Mouse (Mus musculus): ENCODE results near the gene Pknox1. TPM values are rescaled to one million over a fixed set of nuclear protein-coding genes. Genes with fewer than 3 reads are reported as not detected.

Pknox1 gene
- polyA plus RNA-seq, 1 experiment from 2014 or later = 21.5 TPM

DNA sequence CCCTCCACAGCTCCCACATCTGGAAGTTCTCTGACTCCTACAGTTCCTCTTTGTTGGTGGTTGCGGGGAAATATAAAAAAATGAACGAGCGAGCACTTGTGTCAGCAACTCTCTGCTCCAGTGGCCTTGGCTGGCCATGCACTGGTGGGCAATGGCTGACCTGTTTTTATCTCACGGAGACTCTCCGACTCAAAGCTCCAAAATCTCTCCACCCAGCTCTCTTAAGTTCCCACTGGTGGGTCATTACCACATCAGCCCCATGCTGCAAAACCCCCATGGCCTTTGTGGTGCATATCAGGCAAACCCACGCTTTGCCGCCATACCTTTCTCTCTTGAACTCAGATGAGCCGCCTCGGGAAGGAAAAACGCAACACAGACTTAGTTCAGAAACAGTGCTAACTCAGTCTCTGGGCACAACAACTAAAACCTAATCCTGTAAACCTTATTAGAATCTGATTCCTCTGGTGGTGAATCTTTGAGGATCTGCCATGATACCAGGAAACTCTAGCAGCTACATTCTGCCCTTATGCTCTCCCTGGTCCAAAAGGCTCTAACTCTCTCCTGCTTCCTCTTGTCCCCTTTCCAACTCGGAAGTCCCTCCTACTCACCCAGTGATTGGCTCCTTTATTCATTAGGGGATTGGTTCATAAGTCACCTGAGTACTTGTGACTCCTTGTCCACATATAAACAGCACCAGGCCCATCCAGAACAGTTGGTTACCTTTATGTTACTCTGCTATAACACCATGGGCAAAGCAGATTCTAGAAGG lies 5.3 kb upstream of the Pknox1 start:
- Histone ChIP-seq H3K4me3 (replicated peaks; ENCODE audit: low read depth, low read length) (no peak overlapping the region), H3K27ac (no peak overlapping the region), H3K4me2 (ENCODE audit: low read length) (no peak overlapping the region), H3K27me3 (ENCODE audit: insufficient read depth, low read length) (no peaks in the 10 kb centered on the region), H3K4me1 (replicated peaks; ENCODE audit: insufficient read depth, low read length) (peaks cover 21% of the 10 kb centered on the region), H3K36me3 (ENCODE audit: insufficient read depth, low read length) (no peaks in the 10 kb centered on the region), H3K9me3 (replicated peaks; ENCODE audit: low read length) (no peaks in the 10 kb centered on the region), H3K9ac (ENCODE audit: low read depth, low read length) (no peak overlapping the region)
- WGBS = 79% methylated on average over 11 of the region's 11 CpGs
- DNase-seq (ENCODE audit: low spot score) (no peak), ATAC-seq (replicated peaks; ENCODE audit: low FRiP score, low read depth) (no peak)
- no peak for TF ChIP-seq CTCF (IDR thresholded peaks at IDR 0.05; ENCODE audit: low read depth)

DNA sequence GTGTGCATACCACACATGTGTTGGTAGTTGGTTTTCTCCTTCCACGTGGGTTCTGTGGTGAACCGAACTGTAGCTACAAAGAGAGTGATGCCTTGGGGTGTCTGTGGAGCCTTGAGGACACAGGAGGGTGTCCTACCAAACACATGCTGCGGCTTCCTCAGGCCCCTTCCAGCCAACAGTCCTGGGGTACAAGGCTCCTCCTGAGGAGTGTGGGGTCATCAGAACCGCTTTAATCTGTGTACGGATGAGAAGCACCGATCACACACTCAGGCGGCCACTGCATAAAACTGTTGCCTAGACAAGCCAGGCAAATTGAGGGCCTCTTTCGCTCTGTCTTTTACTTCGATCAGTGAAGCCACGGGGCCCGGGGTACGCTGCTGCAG lies 911 bp upstream of the Pknox1 start:
- DNase-seq (ENCODE audit: low spot score) (no peak), ATAC-seq (replicated peaks; ENCODE audit: low FRiP score, low read depth) (no peak)
- Histone ChIP-seq H3K9me3 (replicated peaks; ENCODE audit: low read length) (no peaks in the 10 kb centered on the region), H3K4me3 (replicated peaks; ENCODE audit: low read depth, low read length) (peak overlapping the region; percentile 34), H3K9ac (ENCODE audit: low read depth, low read length) (peak overlapping the region; percentile 62; the same call in 1 of the 2 replicates), H3K4me1 (replicated peaks; ENCODE audit: insufficient read depth, low read length) (peaks cover 26% of the 10 kb centered on the region), H3K36me3 (ENCODE audit: insufficient read depth, low read length) (no peaks in the 10 kb centered on the region), H3K27me3 (ENCODE audit: insufficient read depth, low read length) (no peaks in the 10 kb centered on the region), H3K4me2 (ENCODE audit: low read length) (peak overlapping the region; percentile 63), H3K27ac (peak overlapping the region; percentile 86)
- 12% methylated on average over 12 of the region's 12 CpGs for WGBS
- no peak for TF ChIP-seq CTCF (IDR thresholded peaks at IDR 0.05; ENCODE audit: low read depth)

DNA sequence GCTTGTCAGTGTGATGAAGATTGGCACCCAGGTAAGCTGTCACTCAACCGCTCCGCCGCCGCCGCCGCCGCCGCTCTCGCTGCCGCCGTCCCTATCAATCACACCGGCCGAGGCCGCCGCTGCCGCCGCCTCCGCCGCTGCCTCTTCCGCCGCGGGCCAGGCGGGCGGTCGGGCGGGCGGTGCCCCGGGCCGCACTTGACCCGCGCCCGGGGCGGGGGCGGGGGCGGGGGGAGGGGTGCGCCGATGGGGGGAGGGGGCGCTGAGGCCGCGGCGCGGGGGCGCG lies 265 bp downstream of the Pknox1 start:
- DNase-seq (ENCODE audit: low spot score) = no peak
- no peaks in the 10 kb centered on the region for H3K27me3 ChIP-seq (ENCODE audit: insufficient read depth, low read length)
- H3K9ac ChIP-seq (ENCODE audit: low read depth, low read length) = peak overlapping the region; percentile 95
- no peaks in the 10 kb centered on the region for H3K9me3 ChIP-seq (replicated peaks; ENCODE audit: low read length)
- WGBS = 1% methylated on average over 29 of the region's 44 CpGs
- H3K4me1 ChIP-seq (replicated peaks; ENCODE audit: insufficient read depth, low read length) = peaks cover 25% of the 10 kb centered on the region
- no peaks in the 10 kb centered on the region for H3K36me3 ChIP-seq (ENCODE audit: insufficient read depth, low read length)
- H3K4me3 ChIP-seq (replicated peaks; ENCODE audit: low read depth, low read length) = peak overlapping the region; percentile 90
- ATAC-seq (replicated peaks; ENCODE audit: low FRiP score, low read depth) = no peak
- H3K27ac ChIP-seq = peak overlapping the region; percentile 98
- H3K4me2 ChIP-seq (ENCODE audit: low read length) = peak overlapping the region; percentile 86
- no peak for TF ChIP-seq CTCF (IDR thresholded peaks at IDR 0.05; ENCODE audit: low read depth)

DNA sequence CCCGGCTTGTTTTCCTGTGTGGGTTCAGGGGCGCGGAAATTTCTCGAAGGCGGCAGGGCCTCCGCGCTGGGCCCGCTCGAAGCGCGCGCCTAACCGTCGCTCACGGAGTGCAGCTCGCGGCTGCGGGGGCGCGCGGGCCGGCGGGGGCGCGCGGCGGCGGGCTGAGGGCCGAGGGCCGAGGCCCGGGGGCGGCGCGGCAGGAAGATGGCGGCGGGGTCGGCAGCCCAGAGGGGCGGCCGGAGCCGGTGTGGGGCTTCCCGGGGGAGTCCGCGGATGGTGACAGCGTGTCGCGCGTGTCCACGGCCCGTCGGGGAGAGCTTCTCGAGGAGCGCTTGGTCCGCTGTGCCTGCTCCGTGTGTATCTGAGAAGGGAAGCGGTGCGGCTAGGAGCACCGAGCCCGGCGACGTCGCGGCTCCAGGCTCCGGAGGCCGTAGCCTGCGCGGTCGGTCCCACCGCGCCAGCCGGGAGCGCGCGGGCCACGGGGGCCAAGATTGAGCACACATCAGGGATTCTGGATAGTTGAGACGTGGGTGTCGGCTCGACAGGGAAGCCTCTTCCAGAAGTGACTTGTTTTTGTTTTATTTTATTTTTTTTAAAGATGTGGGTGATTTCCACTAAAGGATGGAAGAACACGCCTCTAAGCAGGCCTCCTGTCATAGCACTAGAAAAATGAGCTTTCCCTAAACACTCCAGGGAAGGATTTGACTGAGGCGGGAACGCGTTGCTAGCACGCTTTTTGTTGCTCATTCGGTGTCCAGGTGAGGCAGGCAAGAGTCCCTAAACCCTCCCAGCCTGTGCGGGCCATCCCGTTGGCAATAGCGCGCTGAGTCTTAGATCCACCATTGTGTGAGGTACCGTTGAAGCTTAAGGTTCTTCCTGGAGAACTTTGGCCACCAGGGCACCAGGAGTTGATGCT lies 865 bp downstream of the Pknox1 start:
- Histone ChIP-seq H3K4me3 (replicated peaks; ENCODE audit: low read depth, low read length) (peak overlapping the region; percentile 90), H3K27ac (peak overlapping the region; percentile 98), H3K27me3 (ENCODE audit: insufficient read depth, low read length) (no peaks in the 10 kb centered on the region), H3K9ac (ENCODE audit: low read depth, low read length) (peak overlapping the region; percentile 95), H3K4me2 (ENCODE audit: low read length) (peak overlapping the region; percentile 86), H3K4me1 (replicated peaks; ENCODE audit: insufficient read depth, low read length) (peaks cover 25% of the 10 kb centered on the region), H3K9me3 (replicated peaks; ENCODE audit: low read length) (no peaks in the 10 kb centered on the region), H3K36me3 (ENCODE audit: insufficient read depth, low read length) (no peaks in the 10 kb centered on the region)
- peak; percentile 68 for DNase-seq (ENCODE audit: low spot score)
- WGBS = under 1% methylated on average over 68 of the region's 88 CpGs
- peak; percentile 34 for ATAC-seq (replicated peaks; ENCODE audit: low FRiP score, low read depth)
- no peak; the same call in 1 of the 2 replicates for TF ChIP-seq CTCF (IDR thresholded peaks at IDR 0.05; ENCODE audit: low read depth)

DNA sequence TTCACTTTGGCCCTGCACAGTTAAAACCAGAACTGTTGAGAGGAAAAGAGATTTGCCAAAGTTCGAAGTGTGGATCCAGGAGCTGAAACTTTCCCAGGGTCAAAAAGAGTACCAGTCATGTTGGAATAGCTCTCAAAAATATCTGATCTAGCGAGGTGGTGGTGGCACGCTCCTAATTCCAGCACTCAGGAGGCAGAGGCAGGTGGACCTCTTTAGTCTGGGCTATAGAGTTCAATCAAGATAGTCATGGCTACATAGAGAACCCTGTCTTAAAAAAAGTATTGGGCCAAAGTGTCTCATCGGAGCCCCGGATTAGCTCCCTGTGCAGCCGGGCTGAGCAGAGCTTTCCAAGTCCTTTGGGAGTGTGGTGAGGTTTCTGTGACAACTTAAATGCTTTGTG lies 1.7 kb downstream of the Pknox1 start:
- Histone ChIP-seq H3K4me1 (replicated peaks; ENCODE audit: insufficient read depth, low read length) (peaks cover 25% of the 10 kb centered on the region), H3K27ac (no peak overlapping the region), H3K4me3 (replicated peaks; ENCODE audit: low read depth, low read length) (peak overlapping the region; percentile 90), H3K9me3 (replicated peaks; ENCODE audit: low read length) (no peaks in the 10 kb centered on the region), H3K27me3 (ENCODE audit: insufficient read depth, low read length) (no peaks in the 10 kb centered on the region), H3K36me3 (ENCODE audit: insufficient read depth, low read length) (no peaks in the 10 kb centered on the region), H3K4me2 (ENCODE audit: low read length) (peak overlapping the region; percentile 86), H3K9ac (ENCODE audit: low read depth, low read length) (peak overlapping the region; percentile 95)
- no peak for TF ChIP-seq CTCF (IDR thresholded peaks at IDR 0.05; ENCODE audit: low read depth)
- ATAC-seq (replicated peaks; ENCODE audit: low FRiP score, low read depth) (no peak), DNase-seq (ENCODE audit: low spot score) (no peak)
- WGBS = 68% methylated on average over 6 of the region's 6 CpGs

DNA sequence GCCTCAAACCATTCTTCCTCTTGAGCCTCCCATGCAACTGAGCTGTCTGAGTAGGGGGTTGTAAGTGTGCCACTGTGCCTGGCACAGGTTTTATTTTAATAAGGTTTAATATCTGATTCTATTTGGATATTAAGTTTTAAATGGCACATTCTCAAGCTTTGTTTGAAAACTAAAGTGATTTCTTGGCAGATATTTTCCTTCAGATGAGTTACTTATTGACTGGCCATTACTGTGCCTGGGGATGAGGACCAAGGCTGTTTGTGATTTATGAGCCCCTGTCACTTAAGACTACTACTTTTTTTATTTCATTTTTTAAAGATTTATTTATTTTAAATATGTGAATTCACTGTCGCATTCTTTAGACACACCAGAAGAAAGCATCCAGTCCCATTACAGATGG lies 5.2 kb downstream of the Pknox1 start:
- no peaks in the 10 kb centered on the region for H3K27me3 ChIP-seq (ENCODE audit: insufficient read depth, low read length)
- no peak for ATAC-seq (replicated peaks; ENCODE audit: low FRiP score, low read depth)
- no peak for DNase-seq (ENCODE audit: low spot score)
- H3K36me3 ChIP-seq (ENCODE audit: insufficient read depth, low read length) = no peaks in the 10 kb centered on the region
- H3K4me1 ChIP-seq (replicated peaks; ENCODE audit: insufficient read depth, low read length) = peaks cover 18% of the 10 kb centered on the region
- TF ChIP-seq CTCF (IDR thresholded peaks at IDR 0.05; ENCODE audit: low read depth) = no peak
- WGBS = 84% methylated on average over 1 of the region's 1 CpGs
- H3K4me3 ChIP-seq (replicated peaks; ENCODE audit: low read depth, low read length) = no peak overlapping the region
- no peak overlapping the region for H3K4me2 ChIP-seq (ENCODE audit: low read length)
- H3K9ac ChIP-seq (ENCODE audit: low read depth, low read length) = no peak overlapping the region
- no peaks in the 10 kb centered on the region for H3K9me3 ChIP-seq (replicated peaks; ENCODE audit: low read length)
- 0 out of 2 replicates have a peak overlapping the region, but pooled peaks have one; percentile 26 for H3K27ac ChIP-seq

Measured in kidney, postnatal 0 days (tissue).